Mouse (Mus musculus): ENCODE data around the gene Golga7b. TPM values are rescaled to one million over a fixed set of nuclear protein-coding genes. Genes with fewer than 3 reads are reported as not detected.

The Golga7b gene
- polyA plus RNA-seq, 1 experiment from 2014 or later: 0.06 TPM

Small RNAs within 50 kb of the gene (microRNA-seq; reads per million reads assigned to microRNA genes)
- gene Gm26339 (not detected), gene Mir3085 (not detected)

Other genes starting within 250 kb of the Golga7b start
- gene Ankrd2, start 211.6 kb upstream of the Golga7b start, polyA plus RNA-seq (2015; fragmentation: Nextera tagmentation; extraction: Ambion mirVana): 0.15 and 0.16 TPM in 2 replicates
- 21.6 and 21.9 TPM in 2 replicates for gene Hoga1, start 202.0 kb upstream of the Golga7b start, polyA plus RNA-seq (2015; fragmentation: Nextera tagmentation; extraction: Ambion mirVana)
- gene 4933411K16Rik, start 195.3 kb upstream of the Golga7b start, polyA plus RNA-seq (2015; fragmentation: Nextera tagmentation; extraction: Ambion mirVana): 0.15 TPM in 1 of 2 replicates, not detected in the other
- 2.6 and 2.8 TPM in 2 replicates for gene Morn4, start 161.2 kb upstream of the Golga7b start, polyA plus RNA-seq (2015; fragmentation: Nextera tagmentation; extraction: Ambion mirVana)
- 9.7 and 9.9 TPM in 2 replicates for gene Pi4k2a, start 157.1 kb upstream of the Golga7b start, polyA plus RNA-seq (2015; fragmentation: Nextera tagmentation; extraction: Ambion mirVana)
- 15.6 and 15.8 TPM in 2 replicates for gene Avpi1, start 118.5 kb upstream of the Golga7b start, polyA plus RNA-seq (2015; fragmentation: Nextera tagmentation; extraction: Ambion mirVana)
- gene Marveld1, start 100.2 kb upstream of the Golga7b start, polyA plus RNA-seq (2015; fragmentation: Nextera tagmentation; extraction: Ambion mirVana): 1.6 TPM in 2 replicates
- 8.2 and 8.4 TPM in 2 replicates for gene Zfyve27, start 83.6 kb upstream of the Golga7b start, polyA plus RNA-seq (2015; fragmentation: Nextera tagmentation; extraction: Ambion mirVana)
- 0.21 and 0.98 TPM in 2 replicates for gene Sfrp5, start 45.3 kb upstream of the Golga7b start, polyA plus RNA-seq (2015; fragmentation: Nextera tagmentation; extraction: Ambion mirVana)
- 0.07 and 0.12 TPM in 2 replicates for gene Crtac1, start 184.2 kb downstream of the Golga7b start, polyA plus RNA-seq (2015; fragmentation: Nextera tagmentation; extraction: Ambion mirVana)